Mouse (Mus musculus) E14TG2a.4 (cell line): ENCODE data around the gene Rasal1.

Source experiments
- CTCF ChIP-seq: conservative IDR thresholded peaks from 2 replicates; pipeline ENCODE4 v1.5.1; 2014; ENCODE audit warnings: low read length
- NANOG ChIP-seq: IDR thresholded peaks from 2 replicates; pipeline ENCODE4 v1.6.1; 2014; ENCODE audit warnings: borderline replicate concordance, low read length, mixed read lengths
- POU5F1 ChIP-seq: IDR thresholded peaks from 2 replicates; pipeline ENCODE4 v1.6.1; 2014; ENCODE audit warnings: low read length, borderline replicate concordance

DNA sequence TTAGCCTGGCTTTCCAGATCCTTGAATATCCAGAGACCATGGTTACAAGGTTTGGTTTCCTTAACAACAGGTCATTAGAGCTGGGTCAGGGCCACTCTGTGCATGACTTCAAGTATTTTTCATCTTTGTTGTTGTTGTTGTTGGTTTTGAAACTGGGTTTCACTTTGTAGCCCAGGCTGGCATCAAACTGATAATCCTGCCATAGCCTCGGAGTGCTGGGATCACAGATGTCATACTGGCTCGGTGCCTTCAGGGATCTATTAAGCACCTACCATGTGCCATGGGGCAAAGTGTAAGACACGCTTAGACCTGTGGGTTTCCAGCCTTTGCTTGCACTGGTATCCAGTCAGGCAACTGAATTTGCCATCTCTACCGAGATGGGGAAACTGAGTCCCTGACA lies 53.8 kb downstream of the Rasal1 start:
- no peak for TF ChIP-seq CTCF
- no peak for TF ChIP-seq POU5F1
- TF ChIP-seq NANOG, result no peak
